Mouse (Mus musculus) mouse trophoblast stem cell (cell line): ENCODE measurements around the gene Tbc1d8b.

Experiments
- in situ Hi-C, 2 experiments: fragments of 300-500 bp; cut with MseI, MboI; formaldehyde crosslinking; loops; 2 replicates in 1 of 2; 3 replicates in 1 of 2; pipeline ENCODE4 v1.15.1; 2025

The Tbc1d8b gene

GRCm38 (mm10) chrX:139778886-139779285 is 94.1 kb downstream of the Tbc1d8b start:
- in situ Hi-C loops: loop anchor here in 1 of 2 experiments (10.0 kb wide), 1 partner anchor 406 kb away; no protein-coding TSS in a partner anchor

DNA sequence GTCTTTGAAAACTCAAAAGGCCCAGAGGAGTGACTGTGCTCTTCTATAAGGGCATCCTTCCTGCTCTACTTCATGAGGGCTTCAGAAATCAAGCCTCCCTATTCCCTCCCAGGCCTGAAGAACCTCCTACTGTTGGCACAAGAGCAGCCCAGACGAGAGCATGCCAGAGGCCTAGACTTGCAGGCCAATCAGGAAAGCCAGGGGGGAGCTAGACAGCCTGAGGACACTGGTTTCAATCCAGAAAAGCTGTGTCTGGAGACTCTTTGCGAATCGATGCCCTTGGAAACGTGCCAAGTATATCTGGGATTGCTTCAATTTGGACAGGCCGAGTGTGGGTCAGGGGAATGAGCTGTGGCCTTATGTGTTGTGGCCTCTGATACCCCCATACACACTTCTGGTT is 94.6 kb downstream of the Tbc1d8b start:
- in situ Hi-C loops: loop anchor here in 1 of 2 experiments (10.0 kb wide), 1 partner anchor 405 kb away; no protein-coding TSS in a partner anchor

- in situ Hi-C loops: no loop called here
These were observed 96.2 kb downstream of the Tbc1d8b start for GRCm38 (mm10) chrX:139780988-139781387.

GRCm38 (mm10) chrX:139781563-139781962 is 96.8 kb downstream of the Tbc1d8b start:
- in situ Hi-C loops: no loop called here

- in situ Hi-C loops: no loop called here
These were observed 97.7 kb downstream of the Tbc1d8b start, which contains the start of gene Ripply1 for GRCm38 (mm10) chrX:139782278-139783044. TSS of gene Ripply1 (minus strand) at chrX:139782353.

DNA sequence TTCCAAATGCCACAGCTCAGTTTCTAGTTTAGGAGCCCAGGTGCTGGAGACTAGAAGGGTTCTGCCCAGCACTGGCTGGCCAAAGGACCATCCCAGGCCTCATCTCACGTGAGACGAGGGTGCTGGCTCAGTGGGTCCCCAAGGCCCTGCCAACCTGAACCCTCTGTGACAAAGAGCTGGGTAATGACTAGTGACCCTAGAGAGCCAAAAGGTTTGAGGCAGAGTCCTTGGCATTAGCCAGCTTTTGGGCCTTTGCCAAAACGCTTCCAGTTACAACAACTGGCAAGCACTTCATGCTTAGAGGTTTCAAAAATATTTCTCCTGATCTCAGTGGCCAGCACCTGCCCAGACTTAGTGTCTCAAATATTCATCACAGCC is 98.2 kb downstream of the Tbc1d8b start:
- in situ Hi-C loops: no loop called here

DNA sequence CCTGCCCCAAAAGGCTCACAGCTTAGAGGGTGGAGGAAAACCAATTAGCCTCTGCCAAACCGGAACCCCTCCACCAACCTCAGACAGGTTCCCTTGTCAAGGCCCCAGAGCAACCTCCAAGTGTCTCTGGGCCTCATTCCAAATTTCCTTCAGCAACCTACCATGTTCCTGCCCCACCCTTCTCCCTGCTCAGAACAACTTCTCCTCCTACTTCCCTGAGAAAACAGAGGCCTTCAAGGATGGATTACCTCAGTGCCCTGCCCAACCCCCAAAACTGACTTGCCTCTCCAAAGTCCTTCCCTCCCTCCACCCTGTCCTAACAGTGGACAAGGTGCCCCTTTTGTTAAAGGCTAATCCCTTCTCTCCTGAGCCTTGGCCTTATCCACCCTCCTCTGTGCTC is 101.0 kb downstream of the Tbc1d8b start:
- in situ Hi-C loops: no loop called here

DNA sequence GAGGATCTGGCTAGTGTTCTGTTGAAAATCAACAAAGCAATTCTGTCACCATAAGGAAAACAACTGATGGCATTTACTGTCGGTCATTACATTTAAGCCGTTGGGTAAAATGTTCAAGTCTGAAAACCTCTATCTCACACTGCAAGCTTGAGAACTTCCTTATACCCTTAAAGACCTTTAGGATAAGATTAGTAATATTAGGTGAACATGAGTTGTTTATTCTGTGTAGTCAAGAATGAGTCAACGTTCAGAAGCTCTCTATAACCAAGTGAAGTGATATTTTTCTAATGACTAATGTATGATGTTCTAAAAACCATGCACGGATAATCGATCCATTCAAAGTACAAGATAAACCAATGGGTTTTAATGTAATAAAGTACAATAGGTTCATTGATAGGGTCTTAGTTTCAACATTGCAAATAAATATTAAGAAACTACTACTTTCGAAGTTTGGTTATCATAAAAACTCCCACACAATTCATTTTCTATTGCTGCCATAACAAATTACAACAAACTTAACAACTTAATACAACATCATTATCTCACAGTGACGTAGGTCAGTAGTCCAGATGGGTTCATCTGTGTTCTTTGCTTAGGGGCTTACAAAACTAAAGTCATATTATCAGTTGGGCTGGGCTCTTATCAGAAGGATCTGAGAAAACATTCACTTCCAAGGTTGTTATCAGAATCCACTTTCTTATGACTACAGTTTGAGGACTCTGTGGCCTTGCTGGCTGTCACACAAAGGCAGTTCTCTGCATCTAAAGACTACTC is 109.5 kb downstream of the Tbc1d8b start:
- in situ Hi-C loops: no loop called here

DNA sequence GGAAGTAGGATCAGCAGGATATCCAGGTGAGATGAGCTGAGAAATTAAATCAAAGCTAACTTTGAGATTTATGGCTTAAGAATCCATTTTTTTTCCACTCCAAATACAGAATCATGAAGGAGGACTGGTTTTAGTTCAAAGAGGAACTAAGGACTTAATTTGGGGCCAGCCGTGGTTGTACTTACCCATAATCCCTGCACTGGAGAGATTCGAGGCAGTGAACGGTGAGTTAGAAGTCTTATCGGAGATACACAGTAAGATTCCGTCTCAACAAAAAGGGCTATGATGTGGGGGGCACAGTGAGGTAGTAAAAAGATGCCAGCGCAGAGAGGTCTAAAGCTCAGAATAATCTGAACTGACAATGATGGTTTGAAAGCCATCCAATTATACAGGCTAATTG is 111.2 kb downstream of the Tbc1d8b start:
- in situ Hi-C loops: no loop called here

DNA sequence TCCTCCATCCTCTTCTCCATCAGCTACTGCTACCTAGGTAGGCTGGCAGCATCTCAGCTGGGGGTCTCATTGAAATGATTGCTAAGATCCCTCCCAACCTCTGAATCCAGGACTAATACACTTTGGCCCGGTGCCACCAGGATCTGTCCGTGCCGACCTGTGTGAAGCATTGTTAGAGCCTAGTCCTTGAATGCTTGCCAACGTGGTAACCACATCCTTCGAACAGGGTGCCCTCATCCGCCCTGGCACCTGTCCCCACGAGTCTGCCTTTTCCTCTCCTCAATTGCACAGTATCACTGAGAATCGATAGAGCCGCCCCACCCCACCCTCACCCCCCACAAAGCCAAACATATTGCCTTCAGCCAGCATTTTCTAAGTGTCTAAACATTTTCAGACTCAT is 113.1 kb downstream of the Tbc1d8b start:
- in situ Hi-C loops: no loop called here

DNA sequence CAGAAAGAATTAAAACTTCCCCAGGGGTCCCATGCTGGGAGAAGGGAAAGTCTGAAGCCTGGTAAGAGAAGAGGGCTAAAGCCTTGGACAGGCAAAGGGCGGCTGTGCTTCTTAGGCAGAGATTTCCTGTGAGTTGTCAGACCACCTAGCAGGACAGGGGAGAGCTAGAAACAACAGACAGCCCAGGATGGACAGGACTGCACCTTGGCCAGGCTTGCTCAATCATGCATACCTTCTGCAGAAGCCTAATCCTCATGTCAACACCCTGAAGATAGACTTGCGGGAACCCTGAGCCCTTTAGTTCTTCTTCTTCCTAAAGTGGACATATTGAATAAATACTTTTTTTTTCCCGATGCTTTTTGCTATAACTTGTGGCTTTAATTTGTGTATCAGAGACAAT is 115.2 kb downstream of the Tbc1d8b start:
- in situ Hi-C loops: no loop called here

DNA sequence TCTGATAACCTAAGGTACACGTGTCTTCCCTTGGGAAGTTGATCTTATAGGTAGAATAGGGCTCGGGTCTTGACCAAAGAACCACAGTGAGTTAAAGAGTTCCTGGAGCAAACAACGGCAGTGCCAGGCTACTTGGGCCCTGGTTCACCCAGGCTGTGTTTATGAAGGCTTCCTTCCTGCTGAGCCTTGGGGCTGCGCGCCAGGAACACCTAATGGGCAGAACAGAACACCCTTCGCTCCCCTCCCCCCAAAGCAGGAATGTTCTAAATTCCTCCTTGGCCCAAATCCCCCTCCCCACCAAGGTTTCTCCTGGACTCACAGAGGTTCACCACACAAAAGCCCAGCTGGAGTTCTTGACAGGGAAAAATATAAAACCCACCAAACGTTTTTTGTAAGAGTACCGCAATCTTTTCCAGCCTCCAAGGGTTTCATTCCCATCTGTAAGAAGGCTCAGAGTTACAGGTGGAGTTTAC is 115.6 kb downstream of the Tbc1d8b start, which contains the start of gene Cldn2:
TSS of gene Cldn2 (plus strand) at position 423 of the 473 bp plus-strand sequence.
- in situ Hi-C loops: no loop called here
